Mouse (Mus musculus): ENCODE measurements around the gene Ncf1. TPM values are rescaled to one million over a fixed set of nuclear protein-coding genes. Genes with fewer than 3 reads are reported as not detected.

Ncf1 gene
- polyA plus RNA-seq, 1 experiment from 2014 or later: 26.5 TPM

Other genes starting within 250 kb of the Ncf1 start
- 0.67 and 0.73 TPM in 2 replicates for gene Castor2, start 129.9 kb downstream of the Ncf1 start, polyA plus RNA-seq (2015; fragmentation: Nextera tagmentation; extraction: Ambion mirVana)
- gene Rcc1l, start 52.9 kb downstream of the Ncf1 start, polyA plus RNA-seq (2015; fragmentation: Nextera tagmentation; extraction: Ambion mirVana): 10.0 and 10.6 TPM in 2 replicates
- gene Gtf2ird2, start 45.6 kb downstream of the Ncf1 start, polyA plus RNA-seq (2015; fragmentation: Nextera tagmentation; extraction: Ambion mirVana): 1.8 and 1.9 TPM in 2 replicates
- gene Gtf2i, start 85.1 kb upstream of the Ncf1 start, polyA plus RNA-seq (2015; fragmentation: Nextera tagmentation; extraction: Ambion mirVana): 31.7 and 34.2 TPM in 2 replicates
- gene Gtf2ird1, start 227.1 kb upstream of the Ncf1 start, polyA plus RNA-seq (2015; fragmentation: Nextera tagmentation; extraction: Ambion mirVana): 9.9 and 11.6 TPM in 2 replicates

Measured in liver, embryonic 16.5 days (tissue).